Comparison of ENCODE assay signal across 21 mouse cellular contexts in the genomic region with DNA sequence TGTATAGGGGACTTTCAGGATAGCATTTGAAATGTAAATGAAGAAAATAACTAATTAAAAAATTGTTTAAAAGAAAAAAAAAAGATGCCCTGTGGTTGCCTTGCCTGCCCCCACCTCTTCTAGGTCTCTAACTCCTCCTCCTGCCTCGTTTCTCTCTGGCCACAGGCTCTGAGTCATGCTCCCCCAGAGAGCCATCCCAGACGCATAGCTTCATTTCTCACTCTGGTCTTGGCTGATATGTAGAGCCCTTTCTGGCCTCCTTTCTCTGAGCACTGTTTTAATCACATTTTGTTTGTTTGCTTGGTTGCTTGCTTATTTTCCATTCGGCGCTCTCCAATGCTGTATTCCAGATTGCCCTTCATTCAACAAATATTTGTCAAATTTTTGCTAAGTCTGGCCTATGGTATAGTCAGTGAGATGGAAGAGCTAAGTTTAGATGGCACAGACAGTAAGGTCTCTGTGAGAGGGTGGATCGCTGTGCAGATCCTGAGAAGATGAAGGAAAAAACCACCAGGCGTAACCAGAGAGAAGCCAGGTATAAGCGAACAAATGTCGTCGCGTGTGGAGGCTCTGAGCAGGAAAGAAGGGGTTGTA. TPM values are rescaled to one million over a fixed set of nuclear protein-coding genes. Genes with fewer than 3 reads are reported as not detected.
DNase-seq lines count a peak whose midpoint lies in the region; ATAC-seq lines count a peak whose summit lies in the region.
"Had no signal": no experiment of that assay in that cellular context is flagged by ENCODE, and none has a peak within 500 bp of the region (broad histone marks: within the 10 kb centered on the region; RNA-seq: fewer than 3 reads in every experiment).

No protein-coding gene starts in this region.

- no peaks in the 10 kb centered on the region for H3K27me3 ChIP-seq in embryonic facial prominence, embryonic 14.5 days (replicated peaks; ENCODE audit: control insufficient read depth, insufficient read depth, low read length)
- no peaks in the 10 kb centered on the region for H3K27me3 ChIP-seq in embryonic facial prominence, embryonic 10.5 days (replicated peaks; ENCODE audit: low read depth, poor library complexity, severe bottlenecking)
- H3K27me3 ChIP-seq in kidney, embryonic 16.5 days (ENCODE audit: insufficient read depth, low read length) = no peaks in the 10 kb centered on the region
- no peaks in the 10 kb centered on the region; the same call in 1 of the 2 replicates for H3K27me3 ChIP-seq in forebrain, embryonic 12.5 days
- H3K27me3 ChIP-seq: embryonic facial prominence, embryonic 12.5 days; heart, embryonic 15.5 days; midbrain, embryonic 13.5 days had no signal

- H3K27ac ChIP-seq in embryonic facial prominence, embryonic 14.5 days (replicated peaks; ENCODE audit: low read depth, low read length) = no peak overlapping the region
- no peak overlapping the region for H3K27ac ChIP-seq in embryonic facial prominence, embryonic 10.5 days (replicated peaks)
- H3K27ac ChIP-seq in kidney, embryonic 16.5 days (ENCODE audit: low read length) = no peak overlapping the region
- H3K27ac ChIP-seq in forebrain, embryonic 12.5 days = no peak overlapping the region
- H3K27ac ChIP-seq: embryonic facial prominence, embryonic 12.5 days; forebrain, embryonic 10.5 days; heart, adult 2 months; heart, embryonic 15.5 days; hindbrain, embryonic 10.5 days; midbrain, embryonic 13.5 days had no signal

- ATAC-seq in embryonic facial prominence, embryonic 14.5 days (ENCODE audit: low read depth) = no peak
- no peak for ATAC-seq in kidney, embryonic 16.5 days (ENCODE audit: low FRiP score, low TSS enrichment)
- no peak for ATAC-seq in forebrain, embryonic 12.5 days (ENCODE audit: low FRiP score)
- ATAC-seq: midbrain, embryonic 13.5 days had no signal

- 74% methylated on average over 10 of the region's 10 CpGs for WGBS in embryonic facial prominence, embryonic 14.5 days
- WGBS in embryonic facial prominence, embryonic 10.5 days = 82% methylated on average over 10 of the region's 10 CpGs
- WGBS in kidney, embryonic 16.5 days = 80% methylated on average over 10 of the region's 10 CpGs
- WGBS in forebrain, embryonic 12.5 days = 86% methylated on average over 10 of the region's 10 CpGs

- DNase-seq in embryonic facial prominence, embryonic 14.5 days (ENCODE audit: low spot score) = peak; percentile 11
- DNase-seq in embryonic facial prominence, embryonic 10.5 days (ENCODE audit: low spot score) = no peak
- DNase-seq in 3134 (ENCODE audit: extremely low read depth, insufficient read length, low spot score) (peak; percentile 18), NIH3T3 (ENCODE audit: low read depth) (peak; percentile 84)
- DNase-seq in lung, postnatal 10 days = peak; percentile 58
- no peak for DNase-seq in layer of hippocampus, adult 9-10 months (ENCODE audit: low spot score)
- DNase-seq: cerebellum, adult 2 months; heart, adult 2 months; kidney, adult 8-10 months; kidney, postnatal 4 days; retina, postnatal 1 day had no signal

- no peak overlapping the region for H3K4me2 ChIP-seq in embryonic facial prominence, embryonic 14.5 days (ENCODE audit: low read depth, low read length)
- no peak overlapping the region for H3K4me2 ChIP-seq in kidney, embryonic 16.5 days (replicated peaks; ENCODE audit: low read depth, low read length)
- no peak overlapping the region for H3K4me2 ChIP-seq in forebrain, embryonic 12.5 days
- H3K4me2 ChIP-seq: embryonic facial prominence, embryonic 12.5 days; heart, embryonic 15.5 days; liver, embryonic 11.5 days; midbrain, embryonic 13.5 days had no signal

- H3K4me3 ChIP-seq in embryonic facial prominence, embryonic 14.5 days (ENCODE audit: low read depth, low read length) = no peak overlapping the region
- H3K4me3 ChIP-seq in embryonic facial prominence, embryonic 10.5 days = no peak overlapping the region
- H3K4me3 ChIP-seq in kidney, embryonic 16.5 days (ENCODE audit: low read length) = no peak overlapping the region
- H3K4me3 ChIP-seq in forebrain, embryonic 12.5 days (replicated peaks) = no peak overlapping the region
- H3K4me3 ChIP-seq: embryonic facial prominence, embryonic 12.5 days; forebrain, embryonic 10.5 days; heart, adult 2 months; heart, embryonic 15.5 days; hindbrain, embryonic 10.5 days; midbrain, embryonic 13.5 days; myocyte had no signal

- H3K36me3 ChIP-seq in embryonic facial prominence, embryonic 14.5 days (ENCODE audit: control insufficient read depth, insufficient read depth, low read length) = no peaks in the 10 kb centered on the region
- no peaks in the 10 kb centered on the region for H3K36me3 ChIP-seq in embryonic facial prominence, embryonic 10.5 days (replicated peaks)
- H3K36me3 ChIP-seq in kidney, embryonic 16.5 days (ENCODE audit: insufficient read depth, low read length) = no peaks in the 10 kb centered on the region
- H3K36me3 ChIP-seq in forebrain, embryonic 12.5 days (replicated peaks) = no peaks in the 10 kb centered on the region
- H3K36me3 ChIP-seq: embryonic facial prominence, embryonic 12.5 days; forebrain, embryonic 10.5 days; heart, embryonic 15.5 days; hindbrain, embryonic 10.5 days; midbrain, embryonic 13.5 days had no signal

- no peaks in the 10 kb centered on the region for H3K4me1 ChIP-seq in embryonic facial prominence, embryonic 14.5 days (ENCODE audit: control insufficient read depth, insufficient read depth, low read length)
- H3K4me1 ChIP-seq in embryonic facial prominence, embryonic 10.5 days = no peaks in the 10 kb centered on the region
- no peaks in the 10 kb centered on the region for H3K4me1 ChIP-seq in kidney, embryonic 16.5 days (ENCODE audit: insufficient read depth, low read length)
- H3K4me1 ChIP-seq in forebrain, embryonic 12.5 days = no peaks in the 10 kb centered on the region
- H3K4me1 ChIP-seq: embryonic facial prominence, embryonic 12.5 days; forebrain, embryonic 10.5 days; heart, embryonic 15.5 days; midbrain, embryonic 13.5 days had no signal

- H3K9ac ChIP-seq in embryonic facial prominence, embryonic 14.5 days (ENCODE audit: low read depth, low read length) = no peak overlapping the region
- H3K9ac ChIP-seq in kidney, embryonic 16.5 days (replicated peaks; ENCODE audit: low read length) = no peak overlapping the region
- no peak overlapping the region for H3K9ac ChIP-seq in forebrain, embryonic 12.5 days
- H3K9ac ChIP-seq: embryonic facial prominence, embryonic 12.5 days; heart, embryonic 15.5 days; midbrain, embryonic 13.5 days had no signal

- no peaks in the 10 kb centered on the region for H3K9me3 ChIP-seq in embryonic facial prominence, embryonic 14.5 days (ENCODE audit: control insufficient read depth, low read length)
- no peaks in the 10 kb centered on the region for H3K9me3 ChIP-seq in embryonic facial prominence, embryonic 10.5 days
- H3K9me3 ChIP-seq in kidney, embryonic 16.5 days (ENCODE audit: low read length) = no peaks in the 10 kb centered on the region; the same call in 1 of the 2 replicates
- no peaks in the 10 kb centered on the region for H3K9me3 ChIP-seq in forebrain, embryonic 12.5 days
- H3K9me3 ChIP-seq: embryonic facial prominence, embryonic 12.5 days; forebrain, embryonic 10.5 days; heart, embryonic 15.5 days; hindbrain, embryonic 10.5 days; midbrain, embryonic 13.5 days had no signal

RNA-seq across cellular contexts. Expression of gene Hydin, which starts 57.3 kb away (rescaled TPM):
- 0.25 and 0.32 TPM in 2 replicates for polyA plus RNA-seq in embryonic facial prominence, embryonic 14.5 days (2014; fragmentation: Nextera tagmentation; extraction: Ambion mirVana)
- 0.04 and 0.14 TPM in 2 replicates for polyA plus RNA-seq in embryonic facial prominence, embryonic 10.5 days (2016; fragmentation: Nextera tagmentation; extraction: Ambion mirVana)
- polyA plus RNA-seq in kidney, embryonic 16.5 days (2015; fragmentation: Nextera tagmentation; extraction: Ambion mirVana) = 0.05 and 0.14 TPM in 2 replicates
- polyA plus RNA-seq in forebrain, embryonic 12.5 days (2016; fragmentation: Nextera tagmentation; extraction: Ambion mirVana) = 0.19 and 0.47 TPM in 2 replicates
- polyA plus RNA-seq: small intestine, adult 2 months had no signal

Comparison
In these comparisons a context has a peak if more than half of its experiments do, and no peak if none do; other contexts are left out.
1. DNase-seq: peak in embryonic facial prominence, embryonic 14.5 days (single experiment), 3134 (single experiment), NIH3T3 (single experiment) and lung, postnatal 10 days (single experiment); none in embryonic facial prominence, embryonic 10.5 days (single experiment) and layer of hippocampus, adult 9-10 months (single experiment).